Mouse (Mus musculus): ENCODE measurements around the gene 9530053A07Rik. TPM values are rescaled to one million over a fixed set of nuclear protein-coding genes. Genes with fewer than 3 reads are reported as not detected.
A peak's percentile ranks its signal among the peaks of the same experiment; 100 is the strongest.

9530053A07Rik gene
- total and polyA plus RNA-seq, 2 experiments from 2014 or later: 0.05 to 0.19 TPM

DNA sequence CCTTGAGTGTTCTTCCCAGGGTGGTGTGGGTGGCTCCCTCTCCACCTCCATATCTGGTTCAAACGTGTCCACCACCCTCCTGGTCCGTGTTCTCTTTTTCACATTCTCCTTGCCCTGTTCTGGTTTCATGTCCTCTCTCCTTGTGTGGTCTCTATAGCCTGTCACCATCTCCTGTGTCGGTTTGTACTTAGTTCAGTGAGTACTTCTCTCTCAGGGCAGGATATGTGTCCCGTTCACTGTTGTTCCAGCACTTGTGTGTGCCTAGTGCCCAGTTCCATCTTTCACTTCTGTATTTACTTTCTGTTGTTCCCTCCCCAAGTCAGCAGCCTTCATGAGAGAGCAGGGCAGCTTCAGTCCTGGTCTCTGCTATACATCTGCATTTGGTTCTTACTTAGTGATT is 46.1 kb downstream of the 9530053A07Rik start:
- ATAC-seq (no peak), DNase-seq (ENCODE audit: low spot score) (no peak)
- no peaks in the 10 kb centered on the region for H3K27me3 ChIP-seq (ENCODE audit: insufficient read depth, low read length)
- H3K9ac ChIP-seq (replicated peaks; ENCODE audit: low read length): no peak overlapping the region
- no peak overlapping the region for H3K4me2 ChIP-seq (ENCODE audit: low read depth, low read length)
- H3K4me3 ChIP-seq (ENCODE audit: low read length): no peak overlapping the region
- H3K36me3 ChIP-seq (ENCODE audit: insufficient read depth, low read length): peaks cover 21% of the 10 kb centered on the region; the same call in 1 of the 2 replicates
- TF ChIP-seq CTCF (IDR thresholded peaks at IDR 0.05; ENCODE audit: low read depth): no peak
- H3K27ac ChIP-seq: no peak overlapping the region
- no peaks in the 10 kb centered on the region for H3K9me3 ChIP-seq (ENCODE audit: low read length)
- H3K4me1 ChIP-seq (ENCODE audit: insufficient read depth, low read length): peaks cover 15% of the 10 kb centered on the region
- whole genome bisulfite sequencing: 91% methylated on average over 4 of the region's 4 CpGs

DNA sequence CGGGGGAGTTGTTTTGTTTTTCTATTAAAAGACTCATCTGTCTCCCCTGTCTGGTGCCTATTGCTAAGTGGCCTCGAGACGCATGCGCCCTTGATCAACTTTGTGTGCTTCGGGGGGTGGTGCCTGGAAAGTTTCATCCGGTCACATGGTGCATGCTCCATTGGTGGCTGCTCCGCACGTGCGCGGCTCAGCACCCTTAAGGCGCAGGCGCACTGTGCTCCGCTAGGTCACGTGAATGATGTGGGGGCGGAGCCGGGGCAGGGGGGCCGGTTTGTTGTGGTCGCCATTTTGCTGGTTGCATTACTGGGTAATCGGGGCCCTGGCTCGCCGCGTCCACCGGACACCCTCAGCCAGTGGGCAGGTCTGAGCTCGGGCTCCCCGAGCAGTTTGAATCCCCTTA is 50.0 kb downstream of the 9530053A07Rik start, which contains the start of gene Dyrk1b:
TSS of gene Dyrk1b (plus strand) at position 242 of the 400 bp plus-strand sequence.
- Histone ChIP-seq H3K36me3 (ENCODE audit: insufficient read depth, low read length) (peaks cover 51% of the 10 kb centered on the region), H3K4me3 (ENCODE audit: low read length) (peak within 1 kb of the TSS; percentile 95), H3K4me1 (ENCODE audit: insufficient read depth, low read length) (peaks cover 9% of the 10 kb centered on the region; the same call in 1 of the 2 replicates), H3K9ac (replicated peaks; ENCODE audit: low read length) (peak within 1 kb of the TSS; percentile 89), H3K4me2 (ENCODE audit: low read depth, low read length) (peak within 1 kb of the TSS; percentile 82), H3K9me3 (ENCODE audit: low read length) (no peaks in the 10 kb centered on the region), H3K27ac (peak within 1 kb of the TSS; percentile 96), H3K27me3 (ENCODE audit: insufficient read depth, low read length) (no peaks in the 10 kb centered on the region)
- no peak for TF ChIP-seq CTCF (IDR thresholded peaks at IDR 0.05; ENCODE audit: low read depth)
- peak; percentile 100 for DNase-seq (ENCODE audit: low spot score)
- peak; percentile 93 for ATAC-seq
- whole genome bisulfite sequencing: under 1% methylated on average over 25 of the region's 25 CpGs

GRCm38 (mm10) chr7:28179741-28180377 is 50.6 kb downstream of the 9530053A07Rik start:
- Histone ChIP-seq H3K4me2 (ENCODE audit: low read depth, low read length) (peak overlapping the region; percentile 82), H3K27me3 (ENCODE audit: insufficient read depth, low read length) (no peaks in the 10 kb centered on the region), H3K9me3 (ENCODE audit: low read length) (no peaks in the 10 kb centered on the region), H3K9ac (replicated peaks; ENCODE audit: low read length) (peak overlapping the region; percentile 89), H3K36me3 (ENCODE audit: insufficient read depth, low read length) (peaks cover 58% of the 10 kb centered on the region), H3K4me3 (ENCODE audit: low read length) (peak overlapping the region; percentile 95), H3K4me1 (ENCODE audit: insufficient read depth, low read length) (peaks cover 9% of the 10 kb centered on the region; the same call in 1 of the 2 replicates), H3K27ac (peak overlapping the region; percentile 96)
- DNase-seq (ENCODE audit: low spot score) (peak; percentile 99), ATAC-seq (peak; percentile 94)
- no peak for TF ChIP-seq CTCF (IDR thresholded peaks at IDR 0.05; ENCODE audit: low read depth)
- 2% methylated on average over 33 of the region's 56 CpGs for WGBS

DNA sequence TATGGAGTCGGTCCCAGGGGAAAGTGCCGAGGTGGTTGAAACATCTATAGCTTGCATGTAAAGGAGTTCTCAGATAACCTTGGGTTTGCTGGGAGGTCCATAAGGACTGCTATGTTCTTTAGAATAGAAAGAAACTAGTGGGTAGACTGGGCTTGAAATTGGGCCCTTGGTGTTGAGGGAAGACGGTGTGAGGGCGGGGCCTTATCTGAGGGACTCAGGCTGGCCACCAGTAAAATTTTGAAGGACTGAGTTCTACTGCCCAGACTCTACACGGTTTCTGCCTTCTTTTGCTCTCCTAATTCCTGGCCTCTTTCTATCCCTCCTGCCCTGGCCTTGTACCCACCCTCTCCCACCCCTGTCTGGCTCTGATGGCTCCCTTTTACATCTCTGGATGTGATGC is 51.6 kb downstream of the 9530053A07Rik start:
- H3K27ac ChIP-seq: peak overlapping the region; percentile 96
- H3K36me3 ChIP-seq (ENCODE audit: insufficient read depth, low read length): peaks cover 66% of the 10 kb centered on the region
- DNase-seq (ENCODE audit: low spot score): no peak
- no peaks in the 10 kb centered on the region for H3K9me3 ChIP-seq (ENCODE audit: low read length)
- H3K4me1 ChIP-seq (ENCODE audit: insufficient read depth, low read length): peaks cover 9% of the 10 kb centered on the region; the same call in 1 of the 2 replicates
- no peaks in the 10 kb centered on the region for H3K27me3 ChIP-seq (ENCODE audit: insufficient read depth, low read length)
- peak overlapping the region; percentile 89 for H3K9ac ChIP-seq (replicated peaks; ENCODE audit: low read length)
- ATAC-seq: no peak
- H3K4me2 ChIP-seq (ENCODE audit: low read depth, low read length): peak overlapping the region; percentile 82
- peak overlapping the region; percentile 95 for H3K4me3 ChIP-seq (ENCODE audit: low read length)
- WGBS: 68% methylated on average over 5 of the region's 5 CpGs
- TF ChIP-seq CTCF (IDR thresholded peaks at IDR 0.05; ENCODE audit: low read depth): no peak

GRCm38 (mm10) chr7:28181376-28181775 is 52.1 kb downstream of the 9530053A07Rik start:
- ATAC-seq: no peak
- Histone ChIP-seq H3K9me3 (ENCODE audit: low read length) (no peaks in the 10 kb centered on the region), H3K9ac (replicated peaks; ENCODE audit: low read length) (peak overlapping the region; percentile 89; the same call in 1 of the 2 replicates), H3K27me3 (ENCODE audit: insufficient read depth, low read length) (no peaks in the 10 kb centered on the region), H3K4me2 (ENCODE audit: low read depth, low read length) (peak overlapping the region; percentile 82; the same call in 1 of the 2 replicates), H3K4me3 (ENCODE audit: low read length) (no peak overlapping the region), H3K27ac (no peak overlapping the region; the same call in 1 of the 2 replicates), H3K36me3 (ENCODE audit: insufficient read depth, low read length) (peaks cover 64% of the 10 kb centered on the region), H3K4me1 (ENCODE audit: insufficient read depth, low read length) (peaks cover 9% of the 10 kb centered on the region; the same call in 1 of the 2 replicates)
- no peak for TF ChIP-seq CTCF (IDR thresholded peaks at IDR 0.05; ENCODE audit: low read depth)
- DNase-seq (ENCODE audit: low spot score): no peak
- WGBS: 96% methylated on average over 12 of the region's 12 CpGs

DNA sequence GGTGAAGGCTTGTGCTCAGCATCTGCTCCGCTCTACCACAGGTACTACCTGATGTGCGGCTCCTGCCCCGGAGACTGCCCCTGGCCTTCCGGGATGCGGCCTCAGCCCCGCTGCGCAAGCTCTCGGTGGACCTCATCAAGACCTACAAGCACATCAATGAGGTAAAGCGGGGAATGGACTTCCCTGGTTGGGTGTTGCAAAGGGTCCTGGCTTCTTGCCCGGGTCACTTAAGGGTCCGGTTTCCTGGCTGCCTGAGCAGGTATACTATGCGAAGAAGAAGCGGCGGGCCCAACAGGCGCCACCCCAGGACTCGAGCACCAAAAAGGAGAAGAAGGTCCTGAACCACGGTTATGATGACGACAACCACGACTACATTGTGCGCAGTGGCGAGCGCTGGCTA is 53.1 kb downstream of the 9530053A07Rik start:
- DNase-seq (ENCODE audit: low spot score) (no peak), ATAC-seq (no peak)
- H3K4me2 ChIP-seq (ENCODE audit: low read depth, low read length): no peak overlapping the region
- H3K4me3 ChIP-seq (ENCODE audit: low read length): no peak overlapping the region
- H3K9me3 ChIP-seq (ENCODE audit: low read length): no peaks in the 10 kb centered on the region
- TF ChIP-seq CTCF (IDR thresholded peaks at IDR 0.05; ENCODE audit: low read depth): no peak
- WGBS: 98% methylated on average over 22 of the region's 22 CpGs
- H3K27ac ChIP-seq: no peak overlapping the region
- peaks cover 9% of the 10 kb centered on the region; the same call in 1 of the 2 replicates for H3K4me1 ChIP-seq (ENCODE audit: insufficient read depth, low read length)
- H3K36me3 ChIP-seq (ENCODE audit: insufficient read depth, low read length): peaks cover 66% of the 10 kb centered on the region
- no peak overlapping the region for H3K9ac ChIP-seq (replicated peaks; ENCODE audit: low read length)
- H3K27me3 ChIP-seq (ENCODE audit: insufficient read depth, low read length): no peaks in the 10 kb centered on the region

- Histone ChIP-seq H3K27me3 (ENCODE audit: insufficient read depth, low read length) (no peaks in the 10 kb centered on the region), H3K36me3 (ENCODE audit: insufficient read depth, low read length) (peaks cover 81% of the 10 kb centered on the region), H3K27ac (no peak overlapping the region), H3K4me3 (ENCODE audit: low read length) (no peak overlapping the region), H3K9me3 (ENCODE audit: low read length) (no peaks in the 10 kb centered on the region), H3K4me2 (ENCODE audit: low read depth, low read length) (no peak overlapping the region), H3K9ac (replicated peaks; ENCODE audit: low read length) (no peak overlapping the region), H3K4me1 (ENCODE audit: insufficient read depth, low read length) (peaks cover 5% of the 10 kb centered on the region; the same call in 1 of the 2 replicates)
- 0 out of 2 replicates have a peak, but pooled peaks have one; percentile 19 for ATAC-seq
- DNase-seq (ENCODE audit: low spot score): no peak
- TF ChIP-seq CTCF (IDR thresholded peaks at IDR 0.05; ENCODE audit: low read depth): no peak
- 92% methylated on average over 14 of the region's 14 CpGs for WGBS
Measured at GRCm38 (mm10) chr7:28185884-28186283, 56.6 kb downstream of the 9530053A07Rik start.

All from hindbrain, postnatal 0 days (tissue).